ENCODE assay signal across 8 mouse cellular contexts in the genomic region with DNA sequence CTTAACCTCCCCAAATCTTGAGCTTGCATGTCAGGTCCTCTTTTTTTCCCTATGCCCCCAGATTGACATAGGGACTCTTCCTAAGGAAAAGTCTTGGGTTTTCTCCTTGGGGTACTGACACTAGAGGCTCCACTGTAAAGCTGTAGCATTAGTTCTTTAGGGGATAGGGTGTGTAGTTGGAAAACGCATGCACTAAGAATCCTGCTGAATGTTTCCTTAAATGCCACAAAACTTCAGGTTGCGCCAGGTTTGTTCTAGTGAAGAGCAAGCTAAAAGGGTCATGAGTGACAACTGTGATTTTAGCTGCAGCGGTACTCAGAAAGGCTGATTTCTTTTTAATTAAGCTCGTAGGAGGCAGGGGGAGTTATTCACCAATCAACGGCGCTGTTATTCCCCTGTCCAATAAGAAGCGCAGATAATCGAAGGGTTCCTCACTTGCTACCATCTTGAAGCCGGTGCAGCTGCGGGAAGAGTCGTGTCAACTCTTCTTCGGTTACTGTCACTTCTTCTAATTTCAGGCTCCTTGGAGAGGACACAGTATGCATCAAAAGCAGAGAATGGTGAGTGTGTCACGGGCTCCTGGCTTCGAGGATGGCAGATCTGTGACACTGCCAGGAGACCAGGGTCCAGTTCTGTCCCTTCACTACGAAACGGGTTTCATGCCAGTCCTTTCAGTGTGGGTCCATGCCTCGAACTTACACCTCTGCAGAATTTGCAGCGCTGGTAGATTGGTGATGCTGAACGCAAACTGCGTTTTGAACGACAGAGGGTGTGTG. TPM values are rescaled to one million over a fixed set of nuclear protein-coding genes. Genes with fewer than 3 reads are reported as not detected.
DNase-seq lines count a peak whose midpoint lies in the region; ATAC-seq lines count a peak whose summit lies in the region.

A gene (plus strand): TSS at position 431 of the 776 bp plus-strand sequence.

- peak within 1 kb of the TSS; percentile 76 for H3K4me2 ChIP-seq in hindbrain, embryonic 14.5 days (replicated peaks)

- H3K27ac ChIP-seq in hindbrain, embryonic 14.5 days, result peak within 1 kb of the TSS; percentile 68

- H3K9me3 ChIP-seq in hindbrain, embryonic 14.5 days (ENCODE audit: control insufficient read depth, low read length), result 0 out of 2 replicates have a peak, but pooled peaks cover 4% of the 10 kb centered on the region

- ATAC-seq in hindbrain, embryonic 14.5 days (ENCODE audit: low FRiP score), result peak; percentile 98

- peak; percentile 94 for DNase-seq in R1 (ENCODE audit: low read depth, low spot score)
- DNase-seq in cerebellum, postnatal 25 days, result peak; percentile 84 to 86
- peak; percentile 75 to 85 for DNase-seq in frontal cortex, postnatal 25 days (ENCODE audit: low spot score in 2 of 2)
- DNase-seq in hindbrain, embryonic 14.5 days (ENCODE audit: low spot score), result peak; percentile 92
- peak; percentile 78 to 85 for DNase-seq in layer of hippocampus, postnatal 36 days
- DNase-seq in lung, postnatal 36 days, result peak; percentile 96
- DNase-seq in retina, postnatal 1 day, result peak; percentile 95
- DNase-seq in urinary bladder, adult 18-20 months (ENCODE audit: low spot score in 2 of 2), result peak; percentile 72 to 73

- peaks cover 30% of the 10 kb centered on the region for H3K36me3 ChIP-seq in hindbrain, embryonic 14.5 days (replicated peaks; ENCODE audit: control insufficient read depth, insufficient read depth)

- WGBS in hindbrain, embryonic 14.5 days, result 2% methylated on average over 21 of the region's 21 CpGs

- peaks cover 9% of the 10 kb centered on the region for H3K4me1 ChIP-seq in hindbrain, embryonic 14.5 days (replicated peaks; ENCODE audit: control insufficient read depth, insufficient read depth, low read length)

- peak within 1 kb of the TSS; percentile 65 for H3K9ac ChIP-seq in hindbrain, embryonic 14.5 days

- H3K4me3 ChIP-seq in hindbrain, embryonic 14.5 days (replicated peaks; ENCODE audit: low read length), result peak within 1 kb of the TSS; percentile 65

- H3K27me3 ChIP-seq in hindbrain, embryonic 14.5 days (ENCODE audit: control insufficient read depth, insufficient read depth, low read length), result no peaks in the 10 kb centered on the region

RNA-seq across cellular contexts. Expression of the gene that starts here (rescaled TPM):
- polyA plus RNA-seq in hindbrain, embryonic 14.5 days (2014; fragmentation: Nextera tagmentation; extraction: Ambion mirVana), result 20.2 and 23.5 TPM in 2 replicates
- total RNA-seq in layer of hippocampus, postnatal 36 days (2021), result 10 to 100 TPM; 16.8 to 17.3 TPM

Comparison
In these comparisons a context has a peak if more than half of its experiments do, and no peak if none do; other contexts are left out.
1. Peak in every context shown above with its lines: DNase-seq, ATAC-seq, H3K4me3 ChIP-seq and H3K27ac ChIP-seq.